ENCODE assay signal across 8 mouse cellular contexts in genomic region chr16:37011061-37011921, GRCm38 (mm10). TPM values are rescaled to one million over a fixed set of nuclear protein-coding genes. Genes with fewer than 3 reads are reported as not detected.
A peak's percentile ranks its signal among the peaks of the same experiment; 100 is the strongest.
DNase-seq lines count a peak whose midpoint lies in the region; ATAC-seq and TF ChIP-seq lines count a peak whose summit lies in the region.

Gene Polq (plus strand): TSS chr16:37011786.

- H3K36me3 ChIP-seq in embryonic facial prominence, embryonic 15.5 days = no peaks in the 10 kb centered on the region
- H3K36me3 ChIP-seq in limb, embryonic 14.5 days (ENCODE audit: control insufficient read depth, insufficient read depth, low read length) = no peaks in the 10 kb centered on the region
- H3K36me3 ChIP-seq in midbrain, postnatal 0 days (ENCODE audit: insufficient read depth, low read length) = no peaks in the 10 kb centered on the region

- no peaks in the 10 kb centered on the region; the same call in 1 of the 2 replicates for H3K4me1 ChIP-seq in bone marrow, adult 2 months (ENCODE audit: control insufficient read depth, insufficient read depth, low read length)
- H3K4me1 ChIP-seq in embryonic facial prominence, embryonic 15.5 days = peaks cover 11% of the 10 kb centered on the region
- H3K4me1 ChIP-seq in limb, embryonic 14.5 days (ENCODE audit: control insufficient read depth, insufficient read depth, low read length) = peaks cover 8% of the 10 kb centered on the region
- H3K4me1 ChIP-seq in midbrain, postnatal 0 days (ENCODE audit: insufficient read depth, low read length) = peaks cover 9% of the 10 kb centered on the region; the same call in 1 of the 2 replicates

- WGBS in bone marrow, adult 2 months = 1% methylated on average over 30 of the region's 30 CpGs
- WGBS in embryonic facial prominence, embryonic 15.5 days = 3% methylated on average over 30 of the region's 30 CpGs
- WGBS in limb, embryonic 14.5 days = 5% methylated on average over 30 of the region's 30 CpGs
- 5% methylated on average over 30 of the region's 30 CpGs for WGBS in midbrain, postnatal 0 days

- no peak; the same call in 1 of the 2 replicates for TF ChIP-seq POLR2A in bone marrow, adult 2 months (IDR thresholded peaks at IDR 0.05; ENCODE audit: borderline replicate concordance, control insufficient read depth, low read depth, low read length)
- peak; percentile 64; the same call in 1 of the 2 replicates for TF ChIP-seq POLR2A in limb, embryonic 14.5 days (IDR thresholded peaks at IDR 0.05; ENCODE audit: borderline replicate concordance, extremely low read depth, insufficient read depth, insufficient read length)

- peak; percentile 95 for DNase-seq in 416B (ENCODE audit: low read depth)
- peak; percentile 96 for DNase-seq in heart, adult 8-10 months (ENCODE audit: low spot score)
- DNase-seq in kidney, adult 9 months = peak; percentile 96
- DNase-seq in limb, embryonic 14.5 days (ENCODE audit: low spot score) = peak; percentile 95
- peak; percentile 97 for DNase-seq in midbrain, postnatal 0 days (ENCODE audit: low spot score)
- DNase-seq in spleen, postnatal 14 days (ENCODE audit: low spot score in 2 of 2) = peak; percentile 84 to 92

- peak within 1 kb of the TSS; percentile 94 for H3K4me2 ChIP-seq in embryonic facial prominence, embryonic 15.5 days (replicated peaks)
- peak within 1 kb of the TSS; percentile 81 for H3K4me2 ChIP-seq in limb, embryonic 14.5 days (replicated peaks; ENCODE audit: low read depth, low read length, severe bottlenecking)
- H3K4me2 ChIP-seq in midbrain, postnatal 0 days (ENCODE audit: low read depth, low read length, poor library complexity, severe bottlenecking) = peak within 1 kb of the TSS; percentile 97

- ATAC-seq in embryonic facial prominence, embryonic 15.5 days (ENCODE audit: insufficient number of reproducible peaks, low FRiP score, low TSS enrichment, low read depth) = peak; percentile 96
- ATAC-seq in limb, embryonic 14.5 days (ENCODE audit: low FRiP score, low read depth) = peak; percentile 97
- ATAC-seq in midbrain, postnatal 0 days (ENCODE audit: low FRiP score) = peak; percentile 95

- no peak for TF ChIP-seq CTCF in bone marrow, adult 2 months (IDR thresholded peaks at IDR 0.05; ENCODE audit: control insufficient read depth, insufficient read depth, low read length)
- 0 out of 2 replicates have a peak, but pooled peaks have one; percentile 5 for TF ChIP-seq CTCF in midbrain, postnatal 0 days (IDR thresholded peaks at IDR 0.05)

- H3K9ac ChIP-seq in embryonic facial prominence, embryonic 15.5 days = peak within 1 kb of the TSS; percentile 64
- H3K9ac ChIP-seq in limb, embryonic 14.5 days (ENCODE audit: low read depth, low read length, severe bottlenecking) = peak within 1 kb of the TSS; percentile 75
- H3K9ac ChIP-seq in midbrain, postnatal 0 days (replicated peaks; ENCODE audit: low read length, poor library complexity, severe bottlenecking) = peak within 1 kb of the TSS; percentile 57

- H3K27ac ChIP-seq in bone marrow, adult 2 months (ENCODE audit: control insufficient read depth, insufficient read depth, low read depth, low read length, poor library complexity) = peak within 1 kb of the TSS; percentile 3; the same call in 1 of the 2 replicates
- no peak within 1 kb of the TSS for H3K27ac ChIP-seq in embryonic facial prominence, embryonic 15.5 days (replicated peaks)
- no peak within 1 kb of the TSS for H3K27ac ChIP-seq in limb, embryonic 14.5 days (replicated peaks; ENCODE audit: low read depth, low read length)
- H3K27ac ChIP-seq in midbrain, postnatal 0 days (ENCODE audit: low read depth, low read length) = no peak within 1 kb of the TSS

- no peaks in the 10 kb centered on the region for H3K27me3 ChIP-seq in embryonic facial prominence, embryonic 15.5 days
- no peaks in the 10 kb centered on the region for H3K27me3 ChIP-seq in limb, embryonic 14.5 days (ENCODE audit: control insufficient read depth, insufficient read depth, low read length)
- H3K27me3 ChIP-seq in midbrain, postnatal 0 days (ENCODE audit: insufficient read depth, low read length) = no peaks in the 10 kb centered on the region

- peak within 1 kb of the TSS; percentile 82 for H3K4me3 ChIP-seq in bone marrow, adult 2 months (replicated peaks; ENCODE audit: control insufficient read depth, low read depth, low read length)
- H3K4me3 ChIP-seq in embryonic facial prominence, embryonic 15.5 days (replicated peaks) = peak within 1 kb of the TSS; percentile 86
- H3K4me3 ChIP-seq in limb, embryonic 14.5 days (replicated peaks; ENCODE audit: low read length) = peak within 1 kb of the TSS; percentile 80
- H3K4me3 ChIP-seq in midbrain, postnatal 0 days (ENCODE audit: low read depth, low read length) = peak within 1 kb of the TSS; percentile 63

- H3K9me3 ChIP-seq in embryonic facial prominence, embryonic 15.5 days (replicated peaks) = no peaks in the 10 kb centered on the region
- H3K9me3 ChIP-seq in limb, embryonic 14.5 days (ENCODE audit: control insufficient read depth, low read length) = no peaks in the 10 kb centered on the region
- H3K9me3 ChIP-seq in midbrain, postnatal 0 days (ENCODE audit: low read length) = no peaks in the 10 kb centered on the region

RNA-seq across cellular contexts. Expression of gene Polq, which starts in this region (rescaled TPM):
- 21.6 and 23.9 TPM in 2 replicates for polyA plus RNA-seq in bone marrow, adult 2 months (2011; ENCODE audit: insufficient read depth, insufficient read length, low replicate concordance, missing spikeins)
- polyA plus RNA-seq in embryonic facial prominence, embryonic 15.5 days (2015; fragmentation: Nextera tagmentation; extraction: Ambion mirVana) = 4.9 and 5.3 TPM in 2 replicates
- total RNA-seq in heart, adult 8-10 months (2022) = 1 to 10 TPM; 5.0 to 9.5 (median 6.7) TPM
- 5.5 and 6.5 TPM in 2 replicates for polyA plus RNA-seq in limb, embryonic 14.5 days (2012; rRNA removed)
- 5.5 and 6.1 TPM in 2 replicates for polyA plus RNA-seq in limb, embryonic 14.5 days (2014; fragmentation: Nextera tagmentation; extraction: Ambion mirVana)
- total RNA-seq in midbrain, postnatal 0 days (2014; rRNA removed) = 1.0 and 3.1 TPM in 2 replicates
- 0.99 and 1.5 TPM in 2 replicates for polyA plus RNA-seq in midbrain, postnatal 0 days (2015; fragmentation: Nextera tagmentation; extraction: Ambion mirVana)
